ENCODE assay signal across 10 mouse cellular contexts in genomic region chr5:74162013-74162412, GRCm38 (mm10). TPM values are rescaled to one million over a fixed set of nuclear protein-coding genes. Genes with fewer than 3 reads are reported as not detected.
DNase-seq lines count a peak whose midpoint lies in the region; ATAC-seq lines count a peak whose summit lies in the region.
"Had no signal": no experiment of that assay in that cellular context is flagged by ENCODE, and none has a peak within 500 bp of the region (broad histone marks: within the 10 kb centered on the region; RNA-seq: fewer than 3 reads in every experiment).

No protein-coding gene starts in this region.

- peak overlapping the region; percentile 84 for H3K27ac ChIP-seq in heart, embryonic 12.5 days (ENCODE audit: poor library complexity, severe bottlenecking)
- H3K27ac ChIP-seq in embryonic facial prominence, embryonic 10.5 days (replicated peaks): peak overlapping the region; percentile 89
- peak overlapping the region; percentile 37 for H3K27ac ChIP-seq in hindbrain, embryonic 13.5 days
- no peak overlapping the region for H3K27ac ChIP-seq in midbrain, embryonic 13.5 days

- WGBS in heart, embryonic 12.5 days: 34% methylated on average over 3 of the region's 3 CpGs
- WGBS in embryonic facial prominence, embryonic 10.5 days: 32% methylated on average over 3 of the region's 3 CpGs
- WGBS in hindbrain, embryonic 13.5 days: 53% methylated on average over 3 of the region's 3 CpGs
- WGBS in midbrain, embryonic 13.5 days: 26% methylated on average over 3 of the region's 3 CpGs

- H3K27me3 ChIP-seq in heart, embryonic 12.5 days (replicated peaks): no peaks in the 10 kb centered on the region
- no peaks in the 10 kb centered on the region for H3K27me3 ChIP-seq in embryonic facial prominence, embryonic 10.5 days (replicated peaks; ENCODE audit: low read depth, poor library complexity, severe bottlenecking)
- H3K27me3 ChIP-seq in hindbrain, embryonic 13.5 days: no peaks in the 10 kb centered on the region
- H3K27me3 ChIP-seq in midbrain, embryonic 13.5 days: peaks cover 24% of the 10 kb centered on the region
- H3K27me3 ChIP-seq: Patski had no signal

- ATAC-seq in heart, embryonic 12.5 days (ENCODE audit: insufficient number of reproducible peaks, low FRiP score): no peak
- ATAC-seq in hindbrain, embryonic 13.5 days (ENCODE audit: low FRiP score): no peak
- ATAC-seq in midbrain, embryonic 13.5 days: peak; percentile 64
- no peak for ATAC-seq in cerebellum, adult (ENCODE audit: insufficient number of reproducible peaks, low FRiP score, low TSS enrichment)

- H3K4me1 ChIP-seq in heart, embryonic 12.5 days (replicated peaks): peaks cover 61% of the 10 kb centered on the region
- peaks cover 72% of the 10 kb centered on the region for H3K4me1 ChIP-seq in embryonic facial prominence, embryonic 10.5 days
- H3K4me1 ChIP-seq in hindbrain, embryonic 13.5 days (replicated peaks): peaks cover 14% of the 10 kb centered on the region
- peaks cover 12% of the 10 kb centered on the region for H3K4me1 ChIP-seq in midbrain, embryonic 13.5 days (replicated peaks)

- peak overlapping the region; percentile 57 for H3K4me2 ChIP-seq in heart, embryonic 12.5 days
- peak overlapping the region; percentile 39 for H3K4me2 ChIP-seq in hindbrain, embryonic 13.5 days
- peak overlapping the region; percentile 46 for H3K4me2 ChIP-seq in midbrain, embryonic 13.5 days (replicated peaks)

- DNase-seq in heart, adult 18-20 months: no peak
- no peak for DNase-seq in embryonic facial prominence, embryonic 10.5 days (ENCODE audit: low spot score)
- no peak for DNase-seq in right cerebral cortex, postnatal 25 days
- DNase-seq in embryo, embryonic 10.5 days (ENCODE audit: low spot score): no peak
- DNase-seq: layer of hippocampus, adult 9-11 months had no signal

- peak overlapping the region; percentile 49 for H3K9ac ChIP-seq in heart, embryonic 12.5 days
- H3K9ac ChIP-seq in hindbrain, embryonic 13.5 days: peak overlapping the region; percentile 36; the same call in 1 of the 2 replicates
- H3K9ac ChIP-seq in midbrain, embryonic 13.5 days (replicated peaks): no peak overlapping the region

- H3K4me3 ChIP-seq in heart, embryonic 12.5 days: peak overlapping the region; percentile 21; the same call in 1 of the 2 replicates
- H3K4me3 ChIP-seq in embryonic facial prominence, embryonic 10.5 days: peak overlapping the region; percentile 51
- H3K4me3 ChIP-seq in hindbrain, embryonic 13.5 days: peak overlapping the region; percentile 8; the same call in 1 of the 2 replicates
- H3K4me3 ChIP-seq in midbrain, embryonic 13.5 days (replicated peaks): peak overlapping the region; percentile 20; the same call in 1 of the 2 replicates

- no peaks in the 10 kb centered on the region for H3K9me3 ChIP-seq in heart, embryonic 12.5 days (replicated peaks)
- H3K9me3 ChIP-seq in embryonic facial prominence, embryonic 10.5 days: no peaks in the 10 kb centered on the region
- no peaks in the 10 kb centered on the region for H3K9me3 ChIP-seq in hindbrain, embryonic 13.5 days
- no peaks in the 10 kb centered on the region for H3K9me3 ChIP-seq in midbrain, embryonic 13.5 days

- H3K36me3 ChIP-seq in heart, embryonic 12.5 days: no peaks in the 10 kb centered on the region; the same call in 1 of the 2 replicates
- no peaks in the 10 kb centered on the region for H3K36me3 ChIP-seq in embryonic facial prominence, embryonic 10.5 days (replicated peaks)
- no peaks in the 10 kb centered on the region for H3K36me3 ChIP-seq in hindbrain, embryonic 13.5 days
- no peaks in the 10 kb centered on the region for H3K36me3 ChIP-seq in midbrain, embryonic 13.5 days

RNA-seq across cellular contexts. Expression of gene Rasl11b, which starts 33.1 kb away (rescaled TPM):
- 107 TPM in 2 replicates for polyA plus RNA-seq in heart, embryonic 12.5 days (2016; fragmentation: Nextera tagmentation; extraction: Ambion mirVana)
- 10 to 100 TPM; 28.0 to 31.6 TPM for total RNA-seq in heart, adult 18-20 months (2021)
- 46.3 and 58.0 TPM in 2 replicates for polyA plus RNA-seq in embryonic facial prominence, embryonic 10.5 days (2016; fragmentation: Nextera tagmentation; extraction: Ambion mirVana)
- 20.3 and 23.3 TPM in 2 replicates for polyA plus RNA-seq in hindbrain, embryonic 13.5 days (2015; fragmentation: Nextera tagmentation; extraction: Ambion mirVana)
- polyA plus RNA-seq in midbrain, embryonic 13.5 days (2015; fragmentation: Nextera tagmentation; extraction: Ambion mirVana): 11.0 and 11.7 TPM in 2 replicates
